Mouse (Mus musculus) lung, postnatal 36 days (tissue): Measurements from ENCODE around the gene Olfr114.

ENCODE experiments used
- DNase-seq: peaks from one replicate; pipeline ENCODE4 v3.0.0; 2022; ENCODE audit warnings: mixed read lengths

Gene Olfr114

DNA sequence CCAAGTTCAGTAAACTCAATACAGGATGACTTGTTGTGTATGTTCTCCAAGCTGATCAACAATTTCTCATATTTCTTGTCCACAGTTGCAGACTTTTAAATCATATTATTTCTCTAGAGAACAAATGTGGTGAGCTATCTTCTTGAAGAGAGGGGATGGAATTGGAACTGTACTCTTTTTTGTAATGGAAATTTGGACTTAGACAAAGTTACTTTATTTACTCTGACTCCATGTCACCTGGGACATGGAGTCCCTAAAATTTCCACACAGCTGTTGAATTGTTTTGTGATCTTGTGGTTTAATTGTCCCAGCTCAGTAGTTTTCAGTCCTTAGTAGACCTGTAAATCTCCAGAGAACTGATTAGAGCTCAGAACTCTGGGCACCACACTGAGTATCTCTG, at the start of gene Olfr114:
Olfr114 (minus strand) TSS at position 101 of the 400 bp plus-strand sequence.
- DNase-seq = no peak

DNA sequence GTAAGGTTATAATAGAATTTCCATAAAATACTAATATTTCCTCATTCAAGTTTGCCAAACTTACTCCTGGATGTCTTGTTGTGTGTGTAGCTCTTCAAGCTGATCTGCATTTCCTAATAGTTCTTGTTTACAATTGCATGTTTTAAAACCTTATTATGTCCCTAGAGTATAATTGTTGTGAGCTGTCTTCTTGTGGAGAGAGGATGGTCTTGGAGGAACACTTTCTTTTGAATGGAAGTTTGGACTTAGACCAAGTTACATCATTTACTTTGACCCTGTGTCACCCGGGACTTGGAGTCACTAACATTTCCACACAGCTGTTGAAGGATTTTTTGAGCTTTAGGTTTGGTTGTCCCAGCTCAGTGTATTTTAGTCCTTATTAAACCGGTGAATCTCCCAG, 34.5 kb upstream of the Olfr114 start, which contains the start of the genes Olfr115 and Olfr116:
Olfr115 (minus strand) TSS at position 101 of the 400 bp plus-strand sequence.
Olfr116 (minus strand) TSS at position 191 of the 400 bp plus-strand sequence.
- no peak for DNase-seq

DNA sequence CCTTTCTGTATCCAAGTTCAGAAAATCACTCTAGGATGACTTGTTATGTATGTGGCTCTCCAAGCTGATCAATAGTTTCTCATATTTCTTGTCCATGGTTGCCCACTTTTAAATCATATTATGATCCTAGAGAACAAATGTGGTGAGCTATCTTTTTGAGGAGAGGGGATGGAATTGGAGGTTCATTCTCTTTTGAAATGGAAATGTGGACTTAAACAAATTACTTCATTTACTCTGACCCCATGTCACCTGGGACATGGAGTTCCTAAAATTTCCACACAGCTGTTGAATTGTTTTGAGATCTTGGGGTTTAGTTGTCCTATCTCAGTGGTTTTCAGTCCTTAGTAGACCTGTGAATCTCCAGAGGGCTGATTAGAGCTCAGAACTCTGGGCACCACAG, 15.0 kb downstream of the Olfr114 start, which contains the start of gene Olfr113:
Olfr113 (minus strand) TSS at position 101 of the 400 bp plus-strand sequence.
- DNase-seq = no peak

DNA sequence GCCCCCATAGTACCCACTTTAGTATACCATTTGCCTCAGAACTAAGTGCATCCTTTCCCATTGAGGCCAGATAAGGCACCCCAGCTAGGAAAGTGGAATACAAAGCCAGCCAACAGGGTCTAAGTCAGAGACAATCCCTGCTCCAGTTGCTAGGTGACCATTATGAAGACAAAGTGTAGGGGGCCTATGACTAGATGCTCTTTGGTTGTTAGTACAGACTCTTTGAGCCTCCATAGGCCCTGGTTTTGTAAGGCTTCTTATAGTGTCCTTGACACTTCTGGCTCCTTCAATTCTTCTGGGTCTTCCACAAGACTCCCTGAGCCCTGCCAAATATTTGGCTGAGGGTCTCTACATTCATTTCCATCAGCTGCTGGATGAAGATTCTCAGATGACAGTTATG, 23.2 kb downstream of the Olfr114 start, which contains the start of gene Olfr112:
Olfr112 (minus strand) TSS at position 101 of the 400 bp plus-strand sequence.
- DNase-seq = no peak

DNA sequence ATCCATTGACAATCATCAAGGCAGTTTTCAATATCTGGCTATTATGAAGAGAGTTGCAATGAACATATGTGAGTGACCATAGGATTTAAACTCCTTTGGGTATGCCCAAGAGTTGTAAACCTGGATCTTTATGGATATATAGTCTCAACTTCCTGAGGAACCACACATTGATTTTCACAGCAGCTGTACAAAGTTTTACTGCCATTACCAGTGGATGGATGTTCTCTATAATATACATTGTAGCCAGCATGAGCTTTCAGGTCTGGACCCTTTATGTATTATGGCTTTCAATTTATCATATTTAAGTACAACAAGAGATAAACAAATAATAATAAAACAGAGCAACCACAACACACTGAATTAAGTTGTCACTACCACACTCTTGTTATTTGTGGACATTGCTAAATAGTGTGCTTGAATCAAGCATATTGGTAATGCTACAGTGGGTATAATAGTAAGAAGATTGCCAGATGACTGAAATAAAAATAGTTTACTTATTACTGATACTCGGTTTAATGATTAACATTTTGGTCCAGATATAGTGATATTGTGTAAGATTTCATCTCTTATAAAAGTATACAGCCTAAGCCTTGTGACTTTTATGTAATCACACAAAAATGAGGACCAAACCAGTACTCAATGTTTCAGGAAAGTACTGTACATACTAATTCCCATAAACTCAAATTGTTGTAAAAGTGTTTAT, 33.5 kb downstream of the Olfr114 start:
- DNase-seq = no peak

DNA sequence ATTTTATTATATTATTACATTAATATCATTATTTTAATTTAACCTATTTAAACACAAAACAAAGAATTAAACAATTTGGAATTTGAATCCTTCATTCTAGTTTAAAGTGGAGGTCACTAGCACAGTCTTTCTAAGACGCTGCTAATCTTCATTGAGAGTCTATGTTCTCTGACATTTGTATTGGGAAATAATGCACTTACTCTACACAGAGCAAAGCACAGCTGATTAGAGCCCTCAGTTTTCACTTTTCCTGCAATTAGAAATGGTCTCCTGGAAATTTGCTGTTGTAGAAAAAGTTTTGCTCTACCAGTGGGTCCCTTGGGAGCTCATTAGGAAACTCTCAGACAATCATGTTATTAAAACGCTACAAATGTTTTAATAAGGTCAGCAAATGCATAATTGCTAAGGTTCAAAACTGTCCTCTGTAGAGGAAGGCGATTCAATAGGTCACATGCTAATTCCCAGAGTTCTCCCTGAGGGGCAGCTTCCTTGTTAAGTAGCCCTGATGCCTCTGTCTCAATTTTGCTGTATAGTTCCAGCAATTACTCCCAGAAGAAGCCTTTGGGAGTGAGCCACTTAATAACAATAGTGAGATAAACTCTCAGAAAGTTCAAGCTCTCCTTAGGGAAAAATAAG, 48.6 kb downstream of the Olfr114 start:
- no peak for DNase-seq

DNA sequence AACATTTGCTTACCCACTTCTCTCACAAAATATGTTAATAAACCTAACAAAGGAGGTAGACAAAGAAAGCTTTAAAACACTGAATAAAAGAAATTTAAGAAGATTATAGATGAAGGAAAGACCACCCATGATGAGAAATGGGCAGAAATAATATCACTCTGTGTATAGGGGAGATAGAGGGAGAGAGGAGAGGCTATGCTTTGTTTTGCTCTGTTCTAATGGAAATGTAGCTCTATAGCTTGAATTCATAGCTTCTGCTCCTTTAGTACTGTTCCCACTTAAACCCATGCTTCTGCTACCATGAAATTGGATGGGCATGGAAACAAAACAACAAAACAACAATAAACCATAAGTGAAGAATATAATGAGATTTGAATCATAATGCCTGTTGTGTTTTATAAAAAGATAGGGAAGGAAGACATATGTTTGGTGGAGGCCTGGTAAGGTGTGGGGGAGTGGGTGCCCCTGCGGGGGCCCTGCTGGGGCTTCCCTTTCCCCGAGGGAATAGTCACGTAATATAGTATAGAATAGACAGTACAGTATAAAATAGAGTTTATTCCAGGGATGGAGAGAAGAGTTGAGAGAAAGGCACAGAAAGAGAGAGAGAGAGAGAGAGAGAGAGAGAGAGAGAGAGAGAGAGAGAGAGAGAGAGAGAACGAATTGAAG, 51.0 kb downstream of the Olfr114 start:
- no peak for DNase-seq
